Mouse (Mus musculus): Measurements from ENCODE around the gene Cbfb. TPM values are rescaled to one million over a fixed set of nuclear protein-coding genes. Genes with fewer than 3 reads are reported as not detected.

Gene Cbfb
- total RNA-seq, 2 experiments from 2014 or later = 26.1 to 27.3 TPM

GRCm38 (mm10) chr8:105237442-105238142, 67.1 kb downstream of the Cbfb start:
- no peak for DNase-seq (ENCODE audit: low spot score in 2 of 2)

DNA sequence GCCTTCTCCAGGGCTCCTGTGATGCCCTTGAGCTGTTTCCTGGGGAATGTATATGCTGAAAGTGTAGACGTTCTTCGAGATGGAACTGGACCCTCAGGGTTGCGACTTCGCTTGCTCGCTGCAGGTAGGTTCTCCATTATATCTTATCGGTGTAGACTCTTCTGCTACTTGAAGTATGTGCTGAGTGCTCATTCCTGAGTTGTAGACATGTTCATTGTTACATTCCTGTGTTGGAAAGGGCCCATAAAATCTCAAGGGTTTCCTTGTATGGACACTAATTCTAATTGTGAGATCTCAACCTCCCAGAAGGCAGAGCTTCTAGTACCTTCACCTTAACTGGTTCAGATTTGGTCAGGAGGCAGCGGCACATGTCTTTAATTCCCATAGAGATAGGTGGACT, 70.5 kb downstream of the Cbfb start:
- no peak for DNase-seq (ENCODE audit: low spot score in 2 of 2)

GRCm38 (mm10) chr8:105251954-105252353, 81.5 kb downstream of the Cbfb start:
- DNase-seq (ENCODE audit: low spot score in 2 of 2) = no peak

- DNase-seq (ENCODE audit: low spot score in 2 of 2) = no peak
Measured at GRCm38 (mm10) chr8:105252680-105253537, 82.4 kb downstream of the Cbfb start.

DNA sequence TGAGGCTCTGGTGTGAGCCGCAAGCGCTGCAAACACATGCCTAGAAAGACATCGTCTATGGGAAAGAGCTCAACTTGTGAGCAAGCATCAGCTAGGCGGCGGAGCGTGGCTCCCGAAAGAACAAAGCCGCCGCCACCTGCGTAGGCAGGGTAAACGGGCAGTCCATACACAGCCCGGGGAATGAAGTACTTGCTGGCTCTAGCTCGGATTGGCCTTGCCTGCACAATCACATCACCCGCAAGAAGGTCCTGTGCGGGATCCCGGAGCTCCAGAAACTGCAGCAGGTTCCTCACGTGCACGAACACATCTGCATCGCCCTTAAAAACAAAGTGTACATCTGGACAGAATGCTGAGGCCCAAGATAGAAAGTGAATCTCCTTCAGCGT, 83.3 kb downstream of the Cbfb start:
- DNase-seq (ENCODE audit: low spot score in 2 of 2) = no peak

DNA sequence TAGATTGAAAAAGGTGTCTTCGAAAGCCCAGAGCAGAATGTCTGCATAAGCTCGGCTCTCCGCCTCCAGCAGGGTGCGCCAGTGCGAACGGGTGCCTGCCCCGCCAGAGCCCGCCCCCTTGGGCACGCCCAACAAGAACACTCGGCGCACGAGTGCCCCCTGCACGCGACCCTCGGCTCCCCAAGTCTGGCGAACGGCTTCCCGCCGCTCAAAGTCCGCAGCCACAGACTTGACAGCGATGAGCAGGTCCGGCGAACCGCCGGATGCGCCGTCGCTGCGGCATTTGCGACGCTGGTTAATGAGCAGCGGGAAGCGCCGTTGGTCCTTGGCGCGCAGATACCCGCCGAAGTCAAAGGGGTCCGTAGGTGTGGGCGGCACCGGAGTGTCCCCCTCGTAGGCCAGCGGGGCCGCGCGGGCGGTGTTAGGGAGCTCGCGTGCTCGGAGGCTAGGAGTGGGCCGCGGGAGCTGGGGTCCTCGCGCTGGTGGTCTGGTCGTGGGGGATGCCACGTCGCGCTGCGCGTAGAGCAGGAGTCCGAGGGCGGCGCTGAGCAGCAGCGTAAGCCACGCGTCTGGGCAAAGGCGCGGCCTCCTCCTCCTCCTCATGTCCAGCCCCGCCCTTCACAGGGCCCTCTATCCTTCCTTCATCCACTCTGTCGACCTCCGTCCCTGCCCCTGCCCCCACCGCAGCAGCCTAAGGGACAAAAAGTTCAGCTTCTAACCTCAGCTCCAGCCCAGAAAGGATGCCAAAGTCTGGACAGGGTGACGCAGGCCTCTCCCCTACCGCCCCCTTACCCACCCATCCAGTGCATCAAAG, 83.9 kb downstream of the Cbfb start:
- DNase-seq (ENCODE audit: low spot score in 2 of 2) = peak; percentile 87 to 89

GRCm38 (mm10) chr8:105254966-105255350, 84.5 kb downstream of the Cbfb start, which contains the start of gene B3gnt9:
TSS of gene B3gnt9 (minus strand) at chr8:105255153.
- no peak for DNase-seq (ENCODE audit: low spot score in 2 of 2)

DNA sequence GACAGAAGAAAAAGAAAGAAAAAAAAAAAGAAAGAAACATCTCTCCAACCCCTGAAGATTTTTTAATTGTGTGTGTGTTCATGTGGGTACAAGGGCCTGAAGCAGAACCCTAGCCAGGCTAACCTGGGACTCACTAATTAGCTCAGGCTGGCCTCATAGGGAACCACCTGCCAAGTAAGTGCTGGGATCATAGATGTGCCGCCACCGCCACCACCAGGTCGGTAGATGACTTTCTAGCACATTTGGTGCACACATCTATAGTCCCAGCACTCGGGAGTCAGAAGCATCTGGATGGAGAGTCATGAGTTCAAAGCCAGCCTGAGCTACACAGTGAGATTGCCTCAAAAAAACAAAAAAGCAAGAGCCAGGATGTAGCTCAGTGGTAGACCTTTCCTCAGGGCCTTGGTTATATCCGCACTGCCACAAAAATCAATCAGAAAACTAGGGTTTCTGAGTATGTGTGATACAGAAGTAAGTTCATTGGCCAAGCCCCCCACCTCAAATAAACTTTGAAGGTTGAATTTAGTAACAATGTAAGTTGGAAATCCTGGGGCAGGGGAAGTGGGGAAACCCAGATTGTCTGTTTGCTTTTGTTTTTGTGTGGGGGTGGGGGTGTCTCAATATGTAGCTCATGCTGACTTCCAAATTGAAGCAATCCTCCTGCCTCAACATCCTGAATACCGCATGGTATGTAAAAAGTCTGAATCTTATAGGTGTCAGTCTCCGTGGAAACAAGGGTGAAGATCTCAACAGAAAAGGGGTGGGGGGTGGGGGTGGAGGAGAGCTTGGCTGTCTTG, 87.0 kb downstream of the Cbfb start:
- no peak for DNase-seq (ENCODE audit: low spot score in 2 of 2)

- DNase-seq (ENCODE audit: low spot score in 2 of 2) = no peak
Measured at GRCm38 (mm10) chr8:105258911-105259720, 88.6 kb downstream of the Cbfb start.

GRCm38 (mm10) chr8:105259721-105260320, 89.3 kb downstream of the Cbfb start:
- peak in 1 of 2 experiments; percentile 72 for DNase-seq (ENCODE audit: low spot score in 2 of 2)

DNA sequence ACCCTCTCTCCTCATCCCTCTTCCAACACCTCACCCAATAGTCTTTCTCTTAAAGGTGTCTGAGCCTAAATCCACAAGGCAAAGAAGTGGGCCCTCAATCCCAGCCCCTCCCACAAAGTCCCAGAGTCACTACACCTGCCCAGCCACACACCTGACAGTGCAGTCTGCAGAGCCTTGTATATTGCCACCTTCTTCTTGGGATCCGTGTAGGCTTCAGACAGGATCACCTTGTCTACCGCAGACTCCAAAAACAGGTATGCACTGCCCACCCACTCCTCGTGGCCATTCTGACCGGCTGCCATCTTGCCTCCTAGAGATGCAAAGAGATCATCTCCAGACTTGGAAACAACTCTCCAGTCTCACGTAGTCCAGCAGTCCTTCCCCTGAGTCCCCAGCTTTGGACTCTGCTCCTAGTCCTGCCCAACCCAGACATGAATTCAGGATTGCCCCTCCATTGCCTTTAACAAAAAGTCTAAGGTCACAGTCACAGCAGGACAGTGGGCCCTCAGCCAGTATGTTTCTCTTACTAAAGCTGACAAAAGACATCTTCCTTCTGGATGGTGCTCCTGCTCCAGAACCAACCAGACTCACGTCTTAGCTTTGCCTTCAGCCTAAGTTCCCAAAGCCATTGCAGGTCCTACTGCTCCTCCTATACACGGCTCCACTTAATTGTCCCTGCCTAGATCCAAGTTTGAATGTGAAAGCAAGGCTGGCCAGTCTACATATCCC, 90.1 kb downstream of the Cbfb start:
- DNase-seq (ENCODE audit: low spot score in 2 of 2) = no peak

DNA sequence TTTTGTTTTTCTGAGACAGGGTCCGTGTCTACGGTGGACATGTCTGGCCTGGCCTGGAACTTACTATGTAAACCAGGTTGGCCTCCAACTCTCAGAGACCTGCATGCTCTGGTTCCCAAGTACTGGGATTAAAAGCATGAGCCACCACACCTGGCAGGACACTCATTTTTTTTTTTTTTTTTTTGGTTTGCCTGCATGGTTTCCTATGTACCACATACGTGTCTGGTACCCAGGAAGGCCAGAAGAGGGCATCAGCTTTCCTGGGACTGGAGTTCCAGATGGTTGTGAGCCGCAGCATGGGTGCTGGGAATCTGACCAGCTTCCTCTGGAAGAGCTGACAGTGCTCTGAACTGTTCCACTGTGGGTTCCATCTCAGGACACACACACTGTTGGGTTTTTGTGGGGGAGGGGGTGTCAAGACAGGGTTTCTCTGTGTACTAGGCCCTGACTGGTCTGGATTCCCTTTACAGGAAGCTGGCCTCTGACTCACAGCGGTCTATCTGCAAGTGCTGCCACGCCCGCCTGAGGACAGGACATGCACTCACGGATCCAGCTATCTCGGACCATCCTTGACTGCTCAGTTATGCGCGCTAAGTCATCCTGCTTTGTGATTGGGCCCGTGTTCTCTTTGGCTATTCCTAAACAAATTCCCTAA, 91.0 kb downstream of the Cbfb start:
- no peak for DNase-seq (ENCODE audit: low spot score in 2 of 2)

DNA sequence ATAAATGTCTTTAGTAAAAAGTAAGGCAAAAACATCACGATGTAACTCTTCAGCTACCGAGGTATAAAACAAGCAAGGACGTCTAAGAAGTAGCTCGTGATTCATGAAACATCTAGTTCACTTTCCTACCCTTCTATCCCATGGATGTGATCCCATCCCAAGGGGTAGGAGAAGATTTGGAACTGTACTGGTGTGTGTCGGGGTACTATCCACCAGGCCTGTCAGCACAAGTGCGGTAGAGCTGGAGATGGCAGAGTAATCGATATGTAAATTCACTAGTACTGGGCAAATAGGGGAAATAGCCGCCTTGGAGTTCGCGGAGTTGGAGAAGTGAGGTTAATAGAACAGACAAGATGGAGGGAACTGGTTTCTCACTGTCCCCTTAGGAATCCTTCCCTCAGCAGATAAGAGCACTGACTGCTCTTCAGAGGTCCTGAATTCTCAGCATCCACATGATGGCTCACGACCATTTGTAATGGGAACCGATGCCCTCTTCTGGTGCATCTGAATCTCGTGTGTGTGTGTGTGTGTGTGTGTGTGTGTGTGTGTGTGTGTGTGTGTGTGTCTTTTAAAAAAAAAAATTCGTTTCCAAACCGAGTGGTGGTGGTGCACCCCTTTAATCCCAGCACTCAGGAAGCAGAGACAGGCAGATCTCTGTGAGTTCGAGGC, 92.9 kb downstream of the Cbfb start:
- DNase-seq (ENCODE audit: low spot score in 2 of 2) = no peak

- DNase-seq (ENCODE audit: low spot score in 2 of 2) = no peak
Measured at GRCm38 (mm10) chr8:105264024-105264982, 93.8 kb downstream of the Cbfb start, which contains the start of the genes Tradd and Fbxl8. TSS of gene Tradd (minus strand) at chr8:105264609. TSS of gene Fbxl8 (plus strand) at chr8:105264648.

- DNase-seq (ENCODE audit: low spot score in 2 of 2) = no peak
Measured at GRCm38 (mm10) chr8:105265128-105265527, 94.7 kb downstream of the Cbfb start.

- no peak for DNase-seq (ENCODE audit: low spot score in 2 of 2)
Measured at GRCm38 (mm10) chr8:105266775-105267174, 96.3 kb downstream of the Cbfb start.

Data from layer of hippocampus, postnatal 14 days (tissue).